Mouse (Mus musculus): ENCODE measurements around the gene Ltbr.

- no peak for TF ChIP-seq CTCF (IDR thresholded peaks at IDR 0.05; ENCODE audit: low read depth, low read length)
- no peak for TF ChIP-seq POLR2A (IDR thresholded peaks at IDR 0.05; ENCODE audit: insufficient read depth, low read length)
Observed at GRCm38 (mm10) chr6:125344866-125345265, 31.2 kb upstream of the Ltbr start.
